Mouse (Mus musculus) ovary, postnatal 14 days (tissue): Measurements from ENCODE around the gene Csnk2b.
A peak's percentile ranks its signal among the peaks of the same experiment; 100 is the strongest.

Source experiments
- DNase-seq: peaks from one replicate; pipeline ENCODE4 v3.0.0; 2022; ENCODE audit warnings: low spot score

The Csnk2b gene

DNA sequence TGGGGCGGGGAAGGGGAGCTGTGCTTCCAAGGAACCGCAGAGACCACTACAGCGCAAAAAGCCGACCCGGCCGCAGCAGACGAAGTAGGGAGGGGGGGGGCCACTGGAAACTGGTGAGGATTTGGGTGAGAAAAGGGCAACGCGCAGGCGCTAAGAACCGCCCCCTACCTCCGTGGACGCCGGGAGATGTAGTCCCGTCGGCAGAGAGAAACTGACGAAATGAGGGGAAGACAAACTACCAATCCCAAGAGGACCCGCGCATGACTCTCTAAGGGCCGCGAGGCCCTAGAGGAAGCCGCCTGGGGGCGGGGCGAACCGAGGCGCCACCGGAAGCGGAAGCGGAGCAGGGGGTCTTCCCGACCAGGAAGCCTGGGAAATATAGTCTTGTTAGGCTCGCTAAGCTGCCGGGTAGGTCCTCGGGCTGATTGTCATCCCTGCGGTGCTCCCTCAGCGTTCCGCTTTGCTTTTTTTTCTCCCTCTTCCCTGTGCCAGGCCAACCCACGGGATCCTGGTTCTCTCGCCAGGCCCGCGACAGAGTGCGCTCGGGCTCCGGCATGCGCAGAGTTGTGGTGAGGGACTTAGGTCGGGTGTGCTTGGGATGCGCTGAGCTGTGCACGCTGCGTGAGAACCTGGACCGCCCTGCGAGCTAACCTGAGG lies 582 bp downstream of the Csnk2b start, which contains the start of gene Gpank1:
Gpank1 (plus strand) TSS at position 313 of the 657 bp plus-strand sequence.
- peak; percentile 95 for DNase-seq

DNA sequence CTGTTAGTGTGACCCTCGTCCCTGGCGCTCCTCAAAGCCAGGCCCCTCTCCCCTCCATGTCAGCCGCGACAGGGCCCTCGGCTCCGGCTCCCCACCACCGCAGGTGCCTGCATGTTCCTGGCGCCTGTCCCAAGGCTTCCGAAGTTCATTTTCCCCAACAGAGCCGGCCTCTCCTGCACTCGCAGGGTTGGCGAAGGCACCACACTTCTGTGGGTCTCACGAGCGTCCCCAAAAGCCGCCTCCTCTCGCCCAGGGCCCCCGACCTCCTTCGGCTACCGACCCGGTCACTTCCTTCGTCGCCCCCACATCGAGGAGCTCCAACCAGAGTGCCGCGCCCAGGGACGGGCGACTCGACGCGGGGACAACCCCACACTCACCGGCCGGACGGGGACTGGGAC lies 1.1 kb downstream of the Csnk2b start:
- peak; percentile 41 for DNase-seq

- no peak for DNase-seq
Measured at GRCm38 (mm10) chr17:35115046-35116019, 6.5 kb downstream of the Csnk2b start, which contains the start of gene Ly6g5b. Gene Ly6g5b (minus strand): TSS chr17:35115428.

DNA sequence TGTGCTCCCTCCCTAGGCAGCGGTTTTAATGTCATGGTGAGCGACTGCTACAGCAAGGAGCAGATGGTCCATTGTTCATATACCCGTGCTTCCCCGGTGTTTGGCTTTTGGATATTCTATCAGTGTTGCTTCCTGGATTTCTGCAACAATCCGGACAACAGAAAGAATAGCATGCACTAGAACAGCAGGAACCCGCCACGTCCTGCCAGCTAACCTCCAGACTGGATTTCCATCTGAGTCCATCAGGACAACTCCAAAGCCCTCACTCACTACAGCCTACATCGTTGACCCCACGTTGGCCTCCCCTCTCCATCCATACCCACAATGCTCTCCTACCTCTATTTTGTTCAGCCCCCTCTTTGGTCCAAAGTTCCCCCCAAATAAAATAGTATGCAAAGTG lies 10.1 kb downstream of the Csnk2b start:
- no peak for DNase-seq

GRCm38 (mm10) chr17:35108097-35108496 lies 13.8 kb downstream of the Csnk2b start, which contains the start of gene Ly6g5c:
Gene Ly6g5c (plus strand): TSS chr17:35108279.
- no peak for DNase-seq

GRCm38 (mm10) chr17:35106522-35106921 lies 15.3 kb downstream of the Csnk2b start:
- DNase-seq: no peak

DNA sequence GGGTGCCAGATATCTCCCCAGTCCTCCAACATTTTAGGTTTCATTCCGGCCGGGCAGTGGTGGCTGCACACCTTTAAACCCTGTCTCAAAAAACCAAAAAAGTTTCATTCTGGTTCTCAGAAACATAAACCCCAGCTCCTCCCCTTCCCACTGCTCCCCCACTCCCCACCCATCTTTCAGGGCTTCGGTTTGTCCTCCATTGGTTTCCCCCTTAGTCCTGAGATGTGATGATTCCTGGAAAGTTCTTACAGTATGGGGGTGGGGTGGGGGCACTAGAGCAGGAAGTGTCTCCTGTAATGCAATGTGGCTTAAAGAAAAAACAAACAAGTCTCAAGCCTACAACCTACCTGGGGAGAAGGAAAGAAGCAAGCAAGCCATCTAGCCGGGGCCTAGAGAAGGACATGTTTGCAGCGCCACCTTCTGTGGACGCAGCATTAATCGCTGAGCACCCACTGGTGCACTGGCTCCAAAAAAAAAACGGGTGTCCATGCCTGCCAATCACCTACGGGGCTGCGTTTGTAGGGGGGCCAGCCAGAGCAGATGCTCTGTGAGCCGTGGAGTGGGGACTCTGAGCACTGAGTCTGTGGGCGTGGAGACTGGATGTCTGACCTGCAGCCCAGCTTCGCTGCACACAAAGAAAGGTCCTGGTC lies 16.0 kb downstream of the Csnk2b start:
- no peak for DNase-seq

GRCm38 (mm10) chr17:35104754-35105153 lies 17.1 kb downstream of the Csnk2b start:
- DNase-seq: no peak

- no peak for DNase-seq
Measured at GRCm38 (mm10) chr17:35104079-35104478, 17.8 kb downstream of the Csnk2b start.

DNA sequence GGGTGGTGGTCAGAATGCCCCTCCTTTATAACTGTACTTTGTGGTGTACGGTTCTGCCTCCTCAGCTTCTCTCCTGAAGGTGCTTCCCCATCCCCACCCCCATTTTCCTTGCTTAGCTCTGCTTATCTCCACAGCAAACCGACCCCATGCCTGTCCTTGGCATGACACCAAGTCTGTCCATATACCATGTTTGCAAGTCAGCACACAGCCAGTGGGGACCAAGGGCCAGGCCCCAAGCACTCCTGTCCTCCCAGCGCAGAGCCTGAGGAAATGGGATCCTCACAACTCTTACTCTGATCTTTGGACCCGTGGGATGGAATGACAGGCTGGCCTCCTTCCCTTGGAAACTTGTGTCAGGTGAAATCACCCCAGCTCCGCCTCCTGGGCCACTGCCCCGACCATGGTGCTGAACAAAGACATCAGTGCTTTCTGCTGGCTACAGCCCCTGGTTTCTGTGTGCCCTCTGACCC lies 18.6 kb downstream of the Csnk2b start:
- DNase-seq: no peak

- DNase-seq: no peak
Measured at GRCm38 (mm10) chr17:35102299-35102698, 19.6 kb downstream of the Csnk2b start.

DNA sequence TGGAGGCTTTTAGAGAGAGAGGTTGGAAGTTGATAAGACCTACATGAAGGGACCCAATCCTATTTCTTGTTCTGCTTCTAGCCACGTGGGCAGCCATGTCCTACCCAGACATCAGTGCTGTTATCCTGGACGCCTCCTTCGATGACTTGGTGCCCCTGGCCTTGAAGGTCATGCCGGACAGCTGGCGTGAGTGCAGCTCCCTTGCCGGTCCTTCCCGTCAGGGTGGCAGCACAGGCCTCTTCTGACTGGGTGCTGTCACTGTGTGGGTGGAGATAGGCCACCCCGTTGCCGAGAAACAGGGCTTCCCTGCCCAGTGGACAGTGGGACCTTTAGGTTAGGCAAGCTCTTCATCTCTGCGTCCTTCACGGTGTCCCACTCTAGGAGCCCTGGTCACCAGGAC lies 20.7 kb downstream of the Csnk2b start:
- no peak for DNase-seq

DNA sequence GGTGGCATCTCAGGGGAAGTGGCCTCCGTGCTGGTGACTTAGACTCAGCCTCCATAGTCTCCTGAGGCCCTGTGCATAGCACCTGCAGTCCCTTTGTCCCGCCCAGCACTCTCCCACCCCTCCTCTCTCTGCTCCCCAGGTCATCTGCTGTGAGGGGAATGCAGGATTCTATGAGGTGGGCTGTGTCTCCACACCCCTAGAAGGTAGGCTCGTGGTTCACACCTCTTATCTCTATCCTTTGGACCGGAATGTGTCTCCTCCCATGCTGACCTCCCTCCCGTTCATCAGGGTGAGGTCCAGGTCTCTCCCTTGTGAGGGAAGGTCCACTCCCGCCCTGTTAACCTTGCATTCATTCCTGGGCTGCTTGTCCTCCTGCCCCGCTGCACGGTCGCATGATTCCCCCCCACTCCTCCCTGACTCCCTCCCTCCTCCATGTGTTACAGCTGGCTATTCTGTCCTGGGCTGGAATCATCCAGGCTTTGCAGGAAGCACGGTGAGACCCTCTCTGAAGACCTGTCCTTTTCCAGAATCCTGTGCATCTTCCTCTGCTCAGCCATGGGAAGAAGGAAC lies 21.6 kb downstream of the Csnk2b start:
- no peak for DNase-seq

DNA sequence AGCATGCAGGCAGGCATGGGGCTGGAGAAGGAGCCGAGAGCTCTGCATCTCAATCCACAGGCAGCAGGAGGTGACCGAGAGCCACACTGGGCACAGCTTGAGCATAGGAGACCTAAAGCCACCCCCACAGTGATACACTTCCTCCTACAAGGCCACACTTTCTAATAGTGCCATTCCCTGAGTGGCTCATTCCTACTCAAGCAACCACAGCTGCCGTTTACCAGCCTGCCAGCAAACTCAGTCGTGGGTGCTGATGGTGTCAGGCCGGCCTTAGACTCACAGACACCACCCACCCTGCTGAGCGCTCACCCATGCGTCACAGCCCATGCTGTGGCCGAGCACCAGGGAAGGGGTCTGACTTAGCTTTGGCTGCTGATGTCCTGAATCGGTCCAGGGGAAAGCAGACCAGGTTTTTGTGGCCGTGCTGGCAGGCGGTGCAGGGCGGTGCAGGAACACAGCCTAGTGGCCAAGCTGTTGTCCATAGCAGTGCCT lies 24.6 kb downstream of the Csnk2b start:
- DNase-seq: no peak

DNA sequence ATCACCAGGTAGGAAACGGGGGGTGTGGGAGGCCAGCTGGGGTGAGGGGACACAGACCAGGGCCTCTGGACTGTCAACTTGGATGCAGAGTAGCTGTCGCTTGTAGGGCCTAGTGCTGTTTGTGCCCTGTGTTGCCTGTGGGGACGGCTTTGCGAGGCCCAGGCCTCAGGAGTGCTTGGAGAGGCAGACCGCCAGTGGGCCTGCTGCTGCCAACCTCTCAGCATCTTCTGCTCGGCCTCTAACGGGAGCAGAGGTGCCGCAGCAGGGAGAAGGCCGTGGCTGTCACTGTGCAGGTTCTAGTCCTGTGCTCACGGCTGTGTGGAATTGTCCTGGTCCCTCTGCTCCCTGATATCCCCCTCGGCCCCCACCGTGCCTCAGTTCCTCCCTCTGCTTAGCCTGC lies 25.3 kb downstream of the Csnk2b start:
- no peak for DNase-seq

- no peak for DNase-seq
Measured at GRCm38 (mm10) chr17:35094475-35095365, 27.1 kb downstream of the Csnk2b start.

GRCm38 (mm10) chr17:35092403-35093198 lies 29.3 kb downstream of the Csnk2b start:
- no peak for DNase-seq

GRCm38 (mm10) chr17:35090166-35090932 lies 31.5 kb downstream of the Csnk2b start:
- no peak for DNase-seq
